Mouse (Mus musculus): Measurements from ENCODE around the gene Aqp6. TPM values are rescaled to one million over a fixed set of nuclear protein-coding genes. Genes with fewer than 3 reads are reported as not detected.

The Aqp6 gene
- polyA plus RNA-seq, 1 experiment, result not detected

GRCm38 (mm10) chr15:99651984-99652872, 51.0 kb downstream of the Aqp6 start:
- Histone ChIP-seq H3K36me3 (replicated peaks; ENCODE audit: low read length) (no peaks in the 10 kb centered on the region), H3K27me3 (replicated peaks) (peaks cover 46% of the 10 kb centered on the region), H3K9me3 (no peaks in the 10 kb centered on the region), H3K4me1 (peaks cover 66% of the 10 kb centered on the region), H3K4me3 (replicated peaks) (peak overlapping the region; percentile 94)
- TF ChIP-seq FLI1 (IDR thresholded peaks at IDR 0.05; ENCODE audit: low read length), result no peak
- TF ChIP-seq GATA1 (IDR thresholded peaks at IDR 0.05; ENCODE audit: borderline replicate concordance, low read length), result no peak

- no peak for TF ChIP-seq FLI1 (IDR thresholded peaks at IDR 0.05; ENCODE audit: low read length)
- TF ChIP-seq GATA1 (IDR thresholded peaks at IDR 0.05; ENCODE audit: borderline replicate concordance, low read length), result no peak
- Histone ChIP-seq H3K36me3 (replicated peaks; ENCODE audit: low read length) (no peaks in the 10 kb centered on the region), H3K9me3 (peaks cover under 1% of the 10 kb centered on the region), H3K4me3 (replicated peaks) (peak overlapping the region; percentile 73), H3K27me3 (replicated peaks) (peaks cover 51% of the 10 kb centered on the region), H3K4me1 (peaks cover 58% of the 10 kb centered on the region)
Measured at GRCm38 (mm10) chr15:99653291-99653690, 52.1 kb downstream of the Aqp6 start.

- Histone ChIP-seq H3K9me3 (peaks cover 6% of the 10 kb centered on the region), H3K36me3 (replicated peaks; ENCODE audit: low read length) (no peaks in the 10 kb centered on the region), H3K4me1 (peaks cover 59% of the 10 kb centered on the region), H3K27me3 (replicated peaks) (peaks cover 56% of the 10 kb centered on the region), H3K4me3 (replicated peaks) (peak overlapping the region; percentile 73)
- TF ChIP-seq FLI1 (IDR thresholded peaks at IDR 0.05; ENCODE audit: low read length) (no peak), GATA1 (IDR thresholded peaks at IDR 0.05; ENCODE audit: borderline replicate concordance, low read length) (no peak)
Measured at GRCm38 (mm10) chr15:99653876-99654275, 52.7 kb downstream of the Aqp6 start.

Other genes starting within 250 kb of the Aqp6 start
- gene Fmnl3, start 230.9 kb upstream of the Aqp6 start, polyA plus RNA-seq (2012; ENCODE audit: insufficient read depth, low replicate concordance), result 4.4 and 6.8 TPM in 2 replicates
- 206 and 441 TPM in 2 replicates for gene Tmbim6, start 208.5 kb upstream of the Aqp6 start, polyA plus RNA-seq (2012; ENCODE audit: insufficient read depth, low replicate concordance)
- gene Nckap5l, start 143.7 kb upstream of the Aqp6 start, polyA plus RNA-seq (2012; ENCODE audit: insufficient read depth, low replicate concordance), result 13.8 and 16.8 TPM in 2 replicates
- 3.8 and 10.2 TPM in 2 replicates for gene Bcdin3d, start 126.7 kb upstream of the Aqp6 start, polyA plus RNA-seq (2012; ENCODE audit: insufficient read depth, low replicate concordance)
- gene Faim2, start 73.2 kb upstream of the Aqp6 start, polyA plus RNA-seq (2012; ENCODE audit: insufficient read depth, low replicate concordance), result 0.14 TPM in 1 of 2 replicates, not detected in the other
- not detected in 2 replicates for gene Aqp2, start 22.3 kb upstream of the Aqp6 start, polyA plus RNA-seq (2012; ENCODE audit: insufficient read depth, low replicate concordance)
- not detected in 2 replicates for gene Aqp5, start 10.6 kb upstream of the Aqp6 start, polyA plus RNA-seq (2012; ENCODE audit: insufficient read depth, low replicate concordance)
- 3.6 and 7.7 TPM in 2 replicates for gene Racgap1, start 50.3 kb downstream of the Aqp6 start, polyA plus RNA-seq (2012; ENCODE audit: insufficient read depth, low replicate concordance)
- gene Asic1, start 69.0 kb downstream of the Aqp6 start, polyA plus RNA-seq (2012; ENCODE audit: insufficient read depth, low replicate concordance), result not detected in 2 replicates
- 20.3 and 45.0 TPM in 2 replicates for gene Smarcd1, start 100.7 kb downstream of the Aqp6 start, polyA plus RNA-seq (2012; ENCODE audit: insufficient read depth, low replicate concordance)
- gene Gm17349, start 104.1 kb downstream of the Aqp6 start, polyA plus RNA-seq (2012; ENCODE audit: insufficient read depth, low replicate concordance), result 17.1 TPM in 1 of 2 replicates, not detected in the other
- 0.34 TPM in 1 of 2 replicates, not detected in the other for gene Gpd1, start 116.1 kb downstream of the Aqp6 start, polyA plus RNA-seq (2012; ENCODE audit: insufficient read depth, low replicate concordance)
- gene Cox14, start 124.2 kb downstream of the Aqp6 start, polyA plus RNA-seq (2012; ENCODE audit: insufficient read depth, low replicate concordance), result 83.6 and 145 TPM in 2 replicates
- 3.2 and 13.6 TPM in 2 replicates for gene Cers5, start 171.5 kb downstream of the Aqp6 start, polyA plus RNA-seq (2012; ENCODE audit: insufficient read depth, low replicate concordance)